Mouse (Mus musculus) layer of hippocampus, adult 9-10 months (tissue): ENCODE measurements around the gene Dcn.

Source experiments
- DNase-seq: peaks from one replicate; pipeline ENCODE4 v3.0.0; 2022; ENCODE audit warnings: low spot score

Dcn gene

DNA sequence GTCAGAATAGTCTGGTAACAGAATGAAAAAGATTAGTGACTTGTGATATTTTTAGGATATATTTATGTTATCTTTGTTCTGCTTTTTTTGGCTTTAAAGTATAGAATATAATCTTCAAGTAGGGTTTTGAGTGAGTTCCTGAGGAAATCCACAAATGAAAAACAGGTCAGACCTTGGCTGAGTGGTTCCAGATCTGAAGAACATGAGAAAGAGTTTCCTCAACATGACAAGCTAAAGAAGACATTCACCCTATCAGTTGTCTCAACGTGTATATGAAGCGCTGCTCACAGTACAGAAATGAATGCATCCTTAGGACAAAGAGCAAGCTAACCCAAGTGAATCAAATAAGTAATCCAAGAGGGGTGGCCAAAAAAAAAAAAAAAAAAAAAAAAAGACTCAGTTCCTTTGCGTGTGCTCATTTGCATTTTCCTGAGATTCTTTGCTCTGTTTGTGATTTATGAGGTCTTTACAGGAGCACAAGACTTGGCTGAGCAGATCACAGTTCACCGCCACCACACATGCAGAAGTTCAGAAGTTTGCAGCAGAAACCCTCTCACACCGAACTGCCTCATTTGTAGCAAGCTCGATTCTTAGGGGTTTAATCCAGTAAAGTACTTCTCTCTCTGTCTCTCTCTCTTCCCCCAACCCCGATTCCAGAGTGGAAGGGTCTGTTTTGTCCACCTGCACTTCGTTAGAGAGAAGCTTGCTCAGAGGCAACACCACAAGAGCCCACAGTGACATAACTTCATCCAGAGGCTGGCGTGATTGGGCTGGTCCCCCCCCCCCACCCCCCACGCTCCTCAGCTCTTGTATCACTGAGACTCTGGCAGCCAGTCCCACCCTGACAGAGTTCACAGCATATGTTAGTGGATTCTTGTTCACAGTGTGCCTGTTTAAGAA, 85.8 kb downstream of the Dcn start, which contains the start of gene Lum:
Gene Lum, plus strand, starts transcription at position 172 of the 900 bp plus-strand sequence.
- no peak for DNase-seq

DNA sequence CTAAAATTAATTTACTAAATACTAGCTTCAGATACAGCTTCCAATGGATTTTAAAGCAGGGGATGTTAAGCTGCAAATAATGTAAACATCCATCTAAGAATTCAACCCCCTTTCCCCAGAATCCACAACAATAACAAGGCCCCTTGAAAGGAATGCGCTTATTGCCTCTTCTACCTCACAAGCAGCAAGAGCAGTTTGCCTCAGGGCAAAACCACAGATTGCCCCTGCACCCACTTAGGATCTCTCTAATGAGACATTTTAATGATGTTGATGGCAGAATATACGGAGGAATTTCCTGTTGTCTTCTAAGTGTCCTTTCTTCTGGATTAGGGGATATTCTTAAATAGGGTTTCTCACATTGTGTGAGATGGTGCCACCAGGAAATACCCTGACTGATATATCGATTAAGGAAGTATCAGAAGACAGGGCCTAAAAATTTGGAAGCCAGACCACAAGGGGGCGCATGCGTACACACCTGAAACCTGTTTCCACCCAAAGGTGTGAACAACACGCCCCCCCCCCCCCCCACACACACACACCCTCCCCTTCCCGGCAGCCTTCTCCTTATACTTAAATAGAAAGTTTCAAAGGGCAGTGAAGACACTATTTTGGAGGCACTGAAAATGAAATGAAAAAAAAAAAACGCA, 88.2 kb downstream of the Dcn start:
- DNase-seq, result no peak
